Mouse (Mus musculus) bone marrow macrophage, adult 2 months (primary cell): Measurements from ENCODE around the gene Mfsd5. TPM values are rescaled to one million over a fixed set of nuclear protein-coding genes. Genes with fewer than 3 reads are reported as not detected.

Experiments
- H3K27ac ChIP-seq: 2 replicates; pipeline ENCODE4 v1.5.1; 2012; ENCODE audit warnings: low read depth, low read length; ENCODE audit not compliant: insufficient read depth
- H3K4me1 ChIP-seq: 2 replicates; pipeline ENCODE4 v1.6.1; 2012; ENCODE audit warnings: low read length; ENCODE audit not compliant: control insufficient read depth, insufficient read depth
- H3K4me3 ChIP-seq: 2 replicates; pipeline ENCODE4 v1.5.1; 2012; ENCODE audit warnings: mild to moderate bottlenecking, low read length, moderate library complexity; ENCODE audit not compliant: insufficient read depth
- CTCF ChIP-seq: IDR thresholded peaks from 2 replicates; pipeline ENCODE4 v1.5.1; 2012; ENCODE audit warnings: low read depth, mild to moderate bottlenecking, low read length, moderate library complexity
- POLR2A ChIP-seq: IDR thresholded peaks from 2 replicates; pipeline ENCODE4 v1.6.1; 2012; ENCODE audit warnings: mild to moderate bottlenecking, low read depth, low read length, borderline replicate concordance
- polyA plus RNA-seq: library from polyadenylated mRNA; stranded (reverse); fragments of >200 nt; gene quantifications from 2 replicates; pipeline ENCODE4 v1.2.4, GENCODE M21; 2012; ENCODE audit not compliant: missing spikeins, insufficient read depth, insufficient read length

The Mfsd5 gene
- polyA plus RNA-seq, 1 experiment, result 78.4 TPM

- Histone ChIP-seq H3K27ac (no peak overlapping the region), H3K4me3 (peak overlapping the region; percentile 67), H3K4me1 (peaks cover 12% of the 10 kb centered on the region)
- TF ChIP-seq CTCF, result no peak
- TF ChIP-seq POLR2A, result no peak
Measured at GRCm38 (mm10) chr15:102248131-102248811, 31.0 kb upstream of the Mfsd5 start.

- Histone ChIP-seq H3K27ac (no peak overlapping the region), H3K4me3 (no peak overlapping the region), H3K4me1 (peaks cover 12% of the 10 kb centered on the region)
- TF ChIP-seq CTCF (no peak), POLR2A (no peak)
Measured at GRCm38 (mm10) chr15:102248812-102249191, 30.5 kb upstream of the Mfsd5 start.

- Histone ChIP-seq H3K4me3 (no peak overlapping the region), H3K4me1 (peaks cover 8% of the 10 kb centered on the region), H3K27ac (no peak overlapping the region)
- TF ChIP-seq POLR2A, result no peak
Measured at GRCm38 (mm10) chr15:102249251-102249691, 30.0 kb upstream of the Mfsd5 start.

GRCm38 (mm10) chr15:102249967-102250366 lies 29.3 kb upstream of the Mfsd5 start:
- H3K4me1 ChIP-seq, result peaks cover 6% of the 10 kb centered on the region
- no peak overlapping the region for H3K4me3 ChIP-seq
- no peak overlapping the region for H3K27ac ChIP-seq
- TF ChIP-seq CTCF (no peak), POLR2A (no peak)

GRCm38 (mm10) chr15:102250521-102250920 lies 28.7 kb upstream of the Mfsd5 start:
- no peak overlapping the region for H3K27ac ChIP-seq
- TF ChIP-seq CTCF (no peak), POLR2A (no peak)

GRCm38 (mm10) chr15:102255547-102256255 lies 23.6 kb upstream of the Mfsd5 start:
- Histone ChIP-seq H3K4me3 (no peak overlapping the region), H3K4me1 (no peaks in the 10 kb centered on the region), H3K27ac (no peak overlapping the region)
- no peak for TF ChIP-seq CTCF

More at GRCm38 (mm10) chr15:102250521-102250920, 28.7 kb upstream of the Mfsd5 start:
- Histone ChIP-seq H3K4me1 (peaks cover 1% of the 10 kb centered on the region; the same call in 1 of the 2 replicates), H3K4me3 (no peak overlapping the region)

- TF ChIP-seq CTCF (no peak), POLR2A (no peak)
- H3K27ac ChIP-seq, result no peak overlapping the region
- H3K4me1 ChIP-seq, result no peaks in the 10 kb centered on the region
- H3K4me3 ChIP-seq, result peak overlapping the region; percentile 54
Measured at GRCm38 (mm10) chr15:102256431-102257201, 22.6 kb upstream of the Mfsd5 start.

- H3K4me3 ChIP-seq, result peak within 1 kb of the TSS; percentile 54
- H3K4me1 ChIP-seq, result 0 out of 2 replicates have a peak, but pooled peaks cover 4% of the 10 kb centered on the region
- no peak for TF ChIP-seq POLR2A
- no peak for TF ChIP-seq CTCF
- no peak within 1 kb of the TSS for H3K27ac ChIP-seq
Measured at GRCm38 (mm10) chr15:102257202-102258075, 21.8 kb upstream of the Mfsd5 start, which contains the start of gene Rarg. Gene Rarg, minus strand, starts transcription at chr15:102257517.

- Histone ChIP-seq H3K4me1 (0 out of 2 replicates have a peak, but pooled peaks cover 6% of the 10 kb centered on the region), H3K27ac (no peak overlapping the region), H3K4me3 (no peak overlapping the region)
- TF ChIP-seq CTCF (no peak), POLR2A (no peak)
Measured at GRCm38 (mm10) chr15:102258076-102258470, 21.2 kb upstream of the Mfsd5 start.
